Mouse (Mus musculus): ENCODE data around the gene Xylt1. TPM values are rescaled to one million over a fixed set of nuclear protein-coding genes. Genes with fewer than 3 reads are reported as not detected.

Xylt1 gene
- total RNA-seq, 2 experiments from 2014 or later: 4.8 to 6.5 TPM

- peak; percentile 45 for DNase-seq
Measured at GRCm38 (mm10) chr7:117435730-117436441, 55.1 kb downstream of the Xylt1 start.

GRCm38 (mm10) chr7:117436892-117437291 lies 56.1 kb downstream of the Xylt1 start:
- no peak for DNase-seq

GRCm38 (mm10) chr7:117440994-117441393 lies 60.2 kb downstream of the Xylt1 start:
- DNase-seq: peak; percentile 37

GRCm38 (mm10) chr7:117442639-117443038 lies 61.9 kb downstream of the Xylt1 start:
- DNase-seq: no peak

- DNase-seq: no peak
Measured at GRCm38 (mm10) chr7:117443215-117443614, 62.4 kb downstream of the Xylt1 start.

GRCm38 (mm10) chr7:117445471-117445870 lies 64.7 kb downstream of the Xylt1 start:
- DNase-seq: no peak

- no peak for DNase-seq
Measured at GRCm38 (mm10) chr7:117449605-117450004, 68.8 kb downstream of the Xylt1 start.

GRCm38 (mm10) chr7:117451212-117451611 lies 70.4 kb downstream of the Xylt1 start:
- no peak for DNase-seq

GRCm38 (mm10) chr7:117452269-117452668 lies 71.5 kb downstream of the Xylt1 start:
- DNase-seq: no peak

- no peak for DNase-seq
Measured at GRCm38 (mm10) chr7:117454789-117455548, 74.2 kb downstream of the Xylt1 start.

GRCm38 (mm10) chr7:117462196-117462935 lies 81.6 kb downstream of the Xylt1 start:
- peak; percentile 31 for DNase-seq

- no peak for DNase-seq
Measured at GRCm38 (mm10) chr7:117464956-117465355, 84.2 kb downstream of the Xylt1 start.

- no peak for DNase-seq
Measured at GRCm38 (mm10) chr7:117466006-117466780, 85.4 kb downstream of the Xylt1 start.

- no peak for DNase-seq
Measured at GRCm38 (mm10) chr7:117470243-117470802, 89.5 kb downstream of the Xylt1 start.

- no peak for DNase-seq
Measured at GRCm38 (mm10) chr7:117472055-117472780, 91.4 kb downstream of the Xylt1 start.

GRCm38 (mm10) chr7:117472781-117473743 lies 92.3 kb downstream of the Xylt1 start:
- peak; percentile 19 for DNase-seq

- no peak for DNase-seq
Measured at GRCm38 (mm10) chr7:117474302-117474701, 93.5 kb downstream of the Xylt1 start.

GRCm38 (mm10) chr7:117475106-117475505 lies 94.3 kb downstream of the Xylt1 start:
- peak; percentile 23 for DNase-seq

GRCm38 (mm10) chr7:117478937-117479336 lies 98.2 kb downstream of the Xylt1 start:
- DNase-seq: no peak

GRCm38 (mm10) chr7:117480831-117481230 lies 100.1 kb downstream of the Xylt1 start:
- DNase-seq: no peak

Measured in adrenal gland, postnatal 10 days (tissue).